Mouse (Mus musculus) ES-E14 (cell line): Measurements from ENCODE around the gene Nlk. TPM values are rescaled to one million over a fixed set of nuclear protein-coding genes. Genes with fewer than 3 reads are reported as not detected.

Experiments used
- DNase-seq: peaks from one replicate; pipeline ENCODE4 v3.0.0-alpha.2; 2013; ENCODE audit warnings: low read depth, low spot score
- H3K27ac ChIP-seq: 2 replicates; pipeline ENCODE4 v1.5.1; 2012; ENCODE audit warnings: low read depth, mild to moderate bottlenecking, low read length, moderate library complexity, mixed read lengths; ENCODE audit not compliant: poor library complexity, insufficient read depth, severe bottlenecking
- H3K36me3 ChIP-seq: 2 replicates; pipeline ENCODE4 v1.6.1; 2012; ENCODE audit warnings: mild to moderate bottlenecking, low read length, moderate library complexity, mixed read lengths; ENCODE audit not compliant: control insufficient read depth, poor library complexity, insufficient read depth, severe bottlenecking
- H3K4me1 ChIP-seq, 2 experiments: fragments of 150-350 bp in 1 of 2; sonication (generic) in 1 of 2; 2 replicates each; pipeline ENCODE4 v1.6.1; 2012; ENCODE audit warnings: low read length in 2 of 2, mild to moderate bottlenecking in 1 of 2, mixed read lengths in 1 of 2; ENCODE audit not compliant: control insufficient read depth in 2 of 2, insufficient read depth in 2 of 2, poor library complexity in 1 of 2
- H3K4me3 ChIP-seq, 2 experiments: fragments of 150-350 bp in 1 of 2; sonication (generic) in 1 of 2; 2 replicates each; pipeline ENCODE4 v1.5.1; 2012; ENCODE audit warnings: low read length in 2 of 2, low read depth in 1 of 2, mild to moderate bottlenecking in 1 of 2, mixed read lengths in 1 of 2; ENCODE audit not compliant: insufficient read depth in 1 of 2, poor library complexity in 1 of 2, severe bottlenecking in 1 of 2
- H3K9ac ChIP-seq: 2 replicates; pipeline ENCODE4 v1.6.1; 2012; ENCODE audit warnings: low read depth, mild to moderate bottlenecking, low read length, mixed read lengths; ENCODE audit not compliant: poor library complexity, insufficient read depth, severe bottlenecking
- H3K9me3 ChIP-seq: fragments of 150-350 bp; sonication (generic); 2 replicates; pipeline ENCODE4 v1.6.1; 2012; ENCODE audit warnings: low read depth, mild to moderate bottlenecking, low read length; ENCODE audit not compliant: control insufficient read depth, insufficient read depth
- CHD2 ChIP-seq: IDR thresholded peaks from 2 replicates; pipeline ENCODE4 v1.6.1; 2014; ENCODE audit warnings: mild to moderate bottlenecking, low read depth, low read length, inconsistent platforms
- HCFC1 ChIP-seq: IDR thresholded peaks from 2 replicates; pipeline ENCODE4 v1.6.1; 2012; ENCODE audit warnings: low read length, inconsistent platforms, borderline replicate concordance; ENCODE audit not compliant: insufficient read depth
- MAFK ChIP-seq: IDR thresholded peaks from 2 replicates; pipeline ENCODE4 v1.6.1; 2014; ENCODE audit warnings: mild to moderate bottlenecking, low read depth, low read length, inconsistent platforms; ENCODE audit not compliant: insufficient read depth
- ZC3H11A ChIP-seq: IDR thresholded peaks from 2 replicates; pipeline ENCODE4 v1.6.1; 2012; ENCODE audit warnings: low read depth, mild to moderate bottlenecking, inconsistent platforms, low read length, borderline replicate concordance
- ZNF384 ChIP-seq: IDR thresholded peaks from 2 replicates; pipeline ENCODE4 v1.6.1; 2012; ENCODE audit warnings: low read depth, low read length, inconsistent platforms
- in situ Hi-C, 2 experiments: fragments of 600-800 bp; cut with MboI; formaldehyde crosslinking; loops; one replicate each; pipeline ENCODE4 v1.15.1; 2025; ENCODE audit warnings: low sequenced_read_pairs in 2 of 2, inconsistent platforms in 1 of 2; ENCODE audit not compliant: unreplicated experiment in 2 of 2
- total RNA-seq: library from RNA; depleted of rRNA; stranded (reverse); fragments of 300-350 nt; gene quantifications from 2 replicates; pipeline ENCODE4 v1.2.3, GENCODE M21; 2012

Gene Nlk
- total RNA-seq, 1 experiment: 24.7 TPM

- Histone ChIP-seq H3K4me1 (0 out of 4 replicates have a peak, but pooled peaks cover 0 to 2% of the 10 kb centered on the region in 2 experiments), H3K9me3 (no peaks in the 10 kb centered on the region), H3K27ac (no peak overlapping the region), H3K9ac (no peak overlapping the region), H3K4me3 (no peak overlapping the region), H3K36me3 (peaks cover 9% of the 10 kb centered on the region; the same call in 1 of the 2 replicates)
- TF ChIP-seq HCFC1: no peak
- TF ChIP-seq ZNF384: no peak
- TF ChIP-seq CHD2: no peak
- TF ChIP-seq ZC3H11A: no peak
- TF ChIP-seq MAFK: no peak
- DNase-seq: no peak
- in situ Hi-C loops: no loop called here
These were observed 127.4 kb downstream of the Nlk start for GRCm38 (mm10) chr11:78569806-78570205.

- no peak overlapping the region for H3K4me3 ChIP-seq
- H3K9ac ChIP-seq: no peak overlapping the region
- H3K27ac ChIP-seq: no peak overlapping the region
- no peak for TF ChIP-seq ZC3H11A
- no peak for TF ChIP-seq ZNF384
- TF ChIP-seq MAFK: no peak
- no peaks in the 10 kb centered on the region for H3K9me3 ChIP-seq
- H3K4me1 ChIP-seq: 0 out of 4 replicates have a peak, but pooled peaks cover 0 to 2% of the 10 kb centered on the region in 2 experiments
- in situ Hi-C loops: no loop called here
- no peak for DNase-seq
- H3K36me3 ChIP-seq: peaks cover 9% of the 10 kb centered on the region; the same call in 1 of the 2 replicates
These were observed 128.3 kb downstream of the Nlk start for GRCm38 (mm10) chr11:78568827-78569226.

GRCm38 (mm10) chr11:78567614-78568013 is 129.6 kb downstream of the Nlk start:
- in situ Hi-C loops: no loop called here
- Histone ChIP-seq H3K4me1 (0 out of 4 replicates have a peak, but pooled peaks cover 0 to 2% of the 10 kb centered on the region in 2 experiments), H3K9me3 (no peaks in the 10 kb centered on the region), H3K4me3 (no peak overlapping the region), H3K27ac (no peak overlapping the region), H3K36me3 (peaks cover 9% of the 10 kb centered on the region; the same call in 1 of the 2 replicates), H3K9ac (no peak overlapping the region)
- no peak for TF ChIP-seq MAFK
- TF ChIP-seq ZNF384: no peak
- no peak for DNase-seq

- no peak overlapping the region for H3K27ac ChIP-seq
- H3K4me1 ChIP-seq: 0 out of 4 replicates have a peak, but pooled peaks cover 0 to 2% of the 10 kb centered on the region in 2 experiments
- peaks cover 5% of the 10 kb centered on the region; the same call in 1 of the 2 replicates for H3K36me3 ChIP-seq
- in situ Hi-C loops: no loop called here
- H3K4me3 ChIP-seq: no peak overlapping the region
- TF ChIP-seq ZNF384: no peak
- no peak for DNase-seq
- no peak overlapping the region for H3K9ac ChIP-seq
- no peaks in the 10 kb centered on the region for H3K9me3 ChIP-seq
These were observed 130.4 kb downstream of the Nlk start for GRCm38 (mm10) chr11:78566775-78567174.

- in situ Hi-C loops: no loop called here
- no peak overlapping the region for H3K4me3 ChIP-seq
- no peak overlapping the region for H3K27ac ChIP-seq
- H3K9me3 ChIP-seq: no peaks in the 10 kb centered on the region
- no peaks in the 10 kb centered on the region for H3K4me1 ChIP-seq
- TF ChIP-seq HCFC1 (no peak), ZC3H11A (0 out of 2 replicates have a peak, but pooled peaks have one; percentile 7)
- DNase-seq: no peak
- H3K9ac ChIP-seq: no peak overlapping the region
- H3K36me3 ChIP-seq: no peaks in the 10 kb centered on the region
These were observed 136.7 kb downstream of the Nlk start for GRCm38 (mm10) chr11:78560447-78560846.
